Mouse (Mus musculus): ENCODE data around the gene Cck. TPM values are rescaled to one million over a fixed set of nuclear protein-coding genes. Genes with fewer than 3 reads are reported as not detected.

Cck gene
- polyA plus RNA-seq, 1 experiment from 2014 or later = 0.91 TPM

- Histone ChIP-seq H3K36me3 (replicated peaks) (no peaks in the 10 kb centered on the region), H3K27ac (replicated peaks) (no peak overlapping the region), H3K9me3 (no peaks in the 10 kb centered on the region), H3K27me3 (replicated peaks; ENCODE audit: low read depth, poor library complexity, severe bottlenecking) (peaks cover 57% of the 10 kb centered on the region), H3K4me1 (peaks cover 22% of the 10 kb centered on the region), H3K4me3 (no peak overlapping the region)
- WGBS = 74% methylated on average over 11 of the region's 11 CpGs
- DNase-seq (ENCODE audit: low spot score) = no peak
Observed at GRCm38 (mm10) chr9:121491592-121492240, 3.8 kb downstream of the Cck start.

DNA sequence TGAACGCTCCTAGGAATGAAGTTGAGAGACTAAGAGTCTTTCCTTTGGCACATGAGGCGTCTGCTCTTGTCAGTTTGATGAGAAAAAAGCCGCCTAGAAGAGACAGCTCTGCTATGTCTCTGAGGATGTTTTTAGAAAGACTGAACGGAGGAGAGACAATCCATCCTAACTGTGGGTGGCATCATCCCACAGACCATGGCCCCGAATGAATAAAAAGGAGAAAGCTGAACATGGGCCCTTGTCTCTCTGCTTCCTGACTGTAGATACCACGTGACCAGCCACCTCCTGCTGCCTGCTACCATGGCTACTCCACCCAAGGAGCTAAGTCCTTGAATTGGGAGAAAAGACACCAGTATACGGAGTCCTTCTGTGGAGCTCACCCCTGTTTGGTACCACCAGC, 8.3 kb downstream of the Cck start:
- H3K4me1 ChIP-seq = no peaks in the 10 kb centered on the region
- no peaks in the 10 kb centered on the region for H3K9me3 ChIP-seq
- no peaks in the 10 kb centered on the region for H3K36me3 ChIP-seq (replicated peaks)
- H3K27ac ChIP-seq (replicated peaks) = no peak overlapping the region
- peaks cover 12% of the 10 kb centered on the region for H3K27me3 ChIP-seq (replicated peaks; ENCODE audit: low read depth, poor library complexity, severe bottlenecking)
- WGBS = 78% methylated on average over 7 of the region's 7 CpGs
- no peak for DNase-seq (ENCODE audit: low spot score)
- H3K4me3 ChIP-seq = no peak overlapping the region

DNA sequence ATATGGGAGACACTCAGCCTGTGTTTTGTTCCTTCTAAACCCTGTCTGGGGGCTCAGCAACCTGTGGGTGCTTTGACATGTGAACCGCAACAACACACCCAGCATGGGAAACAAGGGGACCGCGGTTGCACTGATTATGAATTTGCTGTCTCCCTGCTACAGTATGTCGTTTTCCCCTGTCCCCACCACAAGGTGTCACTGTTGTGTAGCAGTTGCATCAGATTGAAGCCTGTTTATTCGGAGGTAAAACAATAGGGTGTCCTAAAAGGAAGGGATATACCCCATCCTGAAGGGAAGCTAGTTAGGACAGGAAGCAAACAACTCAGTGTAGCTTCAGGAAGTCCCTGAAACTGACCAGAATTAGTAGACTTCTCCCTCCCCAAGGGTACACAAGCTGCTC, 16.0 kb downstream of the Cck start:
- no peak overlapping the region; the same call in 1 of the 2 replicates for H3K27ac ChIP-seq (replicated peaks)
- 34% methylated on average over 5 of the region's 5 CpGs for WGBS

DNA sequence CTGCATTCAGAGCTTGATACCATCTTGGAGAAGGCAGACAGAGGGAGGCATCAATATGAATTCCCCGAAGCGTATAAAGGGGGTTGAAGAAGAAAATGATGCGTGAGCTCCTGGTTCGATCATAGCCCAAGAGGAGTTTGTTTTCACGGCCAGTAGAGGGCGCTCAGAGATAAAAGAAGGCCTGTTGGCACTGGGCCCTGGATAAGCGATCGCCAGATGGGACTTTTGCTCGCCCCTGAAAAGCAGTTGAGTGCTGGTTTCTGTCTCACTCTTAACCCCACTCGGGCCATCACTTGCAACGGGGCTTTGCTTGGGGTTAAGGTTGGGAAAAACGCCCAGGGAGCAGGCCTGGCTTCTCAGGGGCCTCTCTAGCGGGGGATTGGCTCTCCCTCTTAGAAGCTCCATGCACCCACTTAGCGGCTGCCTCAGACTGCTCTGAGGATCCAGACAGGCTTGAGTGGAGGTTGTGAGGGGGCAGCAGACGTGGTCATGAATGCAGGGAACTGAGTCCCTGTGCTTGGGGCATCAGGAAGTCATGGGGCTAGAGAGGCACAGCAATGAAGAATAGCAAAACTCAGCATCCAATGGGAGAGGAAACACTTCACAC, 18.1 kb downstream of the Cck start:
- Histone ChIP-seq H3K4me1 (peaks cover 6% of the 10 kb centered on the region), H3K9me3 (no peaks in the 10 kb centered on the region), H3K27ac (replicated peaks) (peak overlapping the region; percentile 54; the same call in 1 of the 2 replicates), H3K36me3 (replicated peaks) (peaks cover 9% of the 10 kb centered on the region; the same call in 1 of the 2 replicates), H3K27me3 (replicated peaks; ENCODE audit: low read depth, poor library complexity, severe bottlenecking) (0 out of 2 replicates have a peak, but pooled peaks cover 3% of the 10 kb centered on the region), H3K4me3 (0 out of 2 replicates have a peak overlapping the region, but pooled peaks have one; percentile 16)
- peak; percentile 79 for DNase-seq (ENCODE audit: low spot score)
- WGBS = 14% methylated on average over 15 of the region's 15 CpGs

More for the DNA sequence above, 16.0 kb downstream of the Cck start:
- Histone ChIP-seq H3K9me3 (no peaks in the 10 kb centered on the region), H3K4me3 (no peak overlapping the region), H3K36me3 (replicated peaks) (no peaks in the 10 kb centered on the region), H3K4me1 (peaks cover 3% of the 10 kb centered on the region; the same call in 1 of the 2 replicates), H3K27me3 (replicated peaks; ENCODE audit: low read depth, poor library complexity, severe bottlenecking) (0 out of 2 replicates have a peak, but pooled peaks cover 3% of the 10 kb centered on the region)
- peak; percentile 74 for DNase-seq (ENCODE audit: low spot score)

GRCm38 (mm10) chr9:121475488-121476452, 19.7 kb downstream of the Cck start:
- WGBS = 81% methylated on average over 16 of the region's 16 CpGs
- no peak for DNase-seq (ENCODE audit: low spot score)

DNA sequence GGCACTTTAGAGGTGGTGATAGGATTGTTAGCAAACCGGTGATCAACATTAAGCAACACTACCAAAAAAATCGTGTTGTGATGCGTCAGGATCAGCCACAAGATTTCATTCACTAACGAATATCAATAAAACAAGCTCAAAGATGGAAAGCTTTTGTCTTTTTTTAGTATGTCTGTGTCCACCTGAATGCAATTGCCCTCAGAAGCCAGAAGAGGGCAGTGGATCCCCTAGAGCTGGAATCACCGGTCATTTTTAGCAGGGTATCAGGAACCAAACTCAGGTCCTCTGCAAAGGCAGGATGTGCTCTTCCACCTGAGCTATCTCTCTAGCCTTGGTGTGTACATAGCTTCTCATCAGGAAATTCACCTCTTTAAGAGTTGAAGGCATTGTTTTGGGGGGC, 20.7 kb downstream of the Cck start:
- 81% methylated on average over 5 of the region's 5 CpGs for WGBS
- peaks cover 28% of the 10 kb centered on the region for H3K4me1 ChIP-seq

More at GRCm38 (mm10) chr9:121475488-121476452, 19.7 kb downstream of the Cck start:
- peaks cover 21% of the 10 kb centered on the region for H3K4me1 ChIP-seq
- no peaks in the 10 kb centered on the region for H3K9me3 ChIP-seq
- H3K4me3 ChIP-seq = no peak overlapping the region
- no peak overlapping the region for H3K27ac ChIP-seq (replicated peaks)
- peaks cover 15% of the 10 kb centered on the region; the same call in 1 of the 2 replicates for H3K36me3 ChIP-seq (replicated peaks)
- H3K27me3 ChIP-seq (replicated peaks; ENCODE audit: low read depth, poor library complexity, severe bottlenecking) = 0 out of 2 replicates have a peak, but pooled peaks cover 3% of the 10 kb centered on the region

DNA sequence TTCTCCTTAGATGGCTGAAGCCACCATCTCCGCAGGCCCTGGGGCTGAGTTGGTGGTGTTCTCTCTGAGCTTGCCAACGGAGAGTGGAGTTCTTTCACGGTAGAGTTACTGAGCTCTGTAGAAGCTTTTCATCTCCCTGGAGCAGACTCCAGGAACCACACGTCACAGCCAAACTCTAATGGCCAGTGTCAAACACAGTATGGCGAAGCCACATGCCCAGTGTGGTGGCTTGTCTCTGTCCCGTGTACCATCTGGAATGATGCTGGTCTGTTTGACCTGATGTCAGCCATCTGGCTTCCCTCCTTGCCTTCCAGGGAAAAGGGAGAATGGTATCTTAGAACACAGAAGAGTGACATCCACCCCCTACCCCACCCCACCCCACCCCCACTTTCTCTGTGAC, 25.8 kb downstream of the Cck start:
- H3K27ac ChIP-seq (replicated peaks) = no peak overlapping the region
- H3K4me3 ChIP-seq = no peak overlapping the region
- peaks cover 24% of the 10 kb centered on the region for H3K4me1 ChIP-seq
- H3K27me3 ChIP-seq (replicated peaks; ENCODE audit: low read depth, poor library complexity, severe bottlenecking) = no peaks in the 10 kb centered on the region
- H3K36me3 ChIP-seq (replicated peaks) = peaks cover 23% of the 10 kb centered on the region; the same call in 1 of the 2 replicates
- H3K9me3 ChIP-seq = no peaks in the 10 kb centered on the region
- 83% methylated on average over 6 of the region's 6 CpGs for WGBS
- no peak for DNase-seq (ENCODE audit: low spot score)

More for the DNA sequence above, 20.7 kb downstream of the Cck start:
- Histone ChIP-seq H3K27ac (replicated peaks) (no peak overlapping the region), H3K4me3 (no peak overlapping the region), H3K9me3 (no peaks in the 10 kb centered on the region), H3K27me3 (replicated peaks; ENCODE audit: low read depth, poor library complexity, severe bottlenecking) (0 out of 2 replicates have a peak, but pooled peaks cover 3% of the 10 kb centered on the region), H3K36me3 (replicated peaks) (peaks cover 15% of the 10 kb centered on the region; the same call in 1 of the 2 replicates)
- DNase-seq (ENCODE audit: low spot score) = no peak

DNA sequence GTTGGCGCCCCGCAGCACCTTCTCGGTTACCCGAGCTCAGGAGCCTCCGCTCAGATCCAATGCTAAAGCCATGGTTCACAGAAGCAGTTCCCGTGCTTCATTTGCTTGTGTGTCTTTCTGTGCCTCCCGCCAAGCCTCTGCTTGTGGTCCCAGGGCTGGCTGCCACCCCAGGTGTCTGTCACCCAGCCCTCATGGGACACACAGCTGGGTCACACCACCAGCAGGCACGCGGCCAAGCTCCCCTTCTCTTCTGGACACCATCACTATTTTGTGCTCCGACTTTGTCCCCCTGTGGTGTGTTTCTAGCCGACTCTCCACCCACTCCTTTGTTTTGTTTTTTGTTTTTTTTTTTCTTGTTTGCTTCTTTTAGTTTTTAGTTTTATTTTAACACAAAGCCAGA, 28.0 kb downstream of the Cck start:
- WGBS = 87% methylated on average over 11 of the region's 11 CpGs
- H3K27ac ChIP-seq (replicated peaks) = no peak overlapping the region
- H3K27me3 ChIP-seq (replicated peaks; ENCODE audit: low read depth, poor library complexity, severe bottlenecking) = no peaks in the 10 kb centered on the region
- no peak overlapping the region for H3K4me3 ChIP-seq
- H3K9me3 ChIP-seq = no peaks in the 10 kb centered on the region
- peaks cover 22% of the 10 kb centered on the region for H3K4me1 ChIP-seq
- H3K36me3 ChIP-seq (replicated peaks) = peaks cover 24% of the 10 kb centered on the region; the same call in 1 of the 2 replicates
- DNase-seq (ENCODE audit: low spot score) = no peak

DNA sequence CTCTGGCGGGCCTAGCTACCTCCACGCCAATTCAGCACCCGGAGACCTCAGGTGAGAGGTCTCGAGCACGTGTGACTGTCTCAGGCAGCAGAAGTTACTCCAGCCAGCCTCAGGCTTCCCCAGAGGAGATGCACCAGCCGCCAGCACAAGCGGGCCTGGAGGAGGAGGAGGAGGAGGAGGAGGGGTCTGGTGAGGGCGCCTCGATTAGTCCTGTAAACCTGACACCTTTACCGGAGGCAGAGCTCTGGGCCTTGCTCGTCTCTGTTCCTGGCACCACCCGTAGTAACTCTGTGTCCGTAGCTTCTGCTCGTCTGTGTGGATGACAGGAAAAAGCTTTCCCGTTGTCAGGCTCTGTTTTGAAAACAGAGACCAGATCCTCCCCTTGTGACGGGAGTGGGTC, 35.0 kb downstream of the Cck start:
- 71% methylated on average over 16 of the region's 16 CpGs for WGBS
- no peak for DNase-seq (ENCODE audit: low spot score)

GRCm38 (mm10) chr9:121459950-121460349, 35.5 kb downstream of the Cck start:
- Histone ChIP-seq H3K27ac (replicated peaks) (no peak overlapping the region), H3K27me3 (replicated peaks; ENCODE audit: low read depth, poor library complexity, severe bottlenecking) (no peaks in the 10 kb centered on the region), H3K36me3 (replicated peaks) (peaks cover 62% of the 10 kb centered on the region), H3K9me3 (no peaks in the 10 kb centered on the region), H3K4me1 (peaks cover 19% of the 10 kb centered on the region), H3K4me3 (no peak overlapping the region)
- no peak for DNase-seq (ENCODE audit: low spot score)
- 71% methylated on average over 2 of the region's 2 CpGs for WGBS

More for the DNA sequence above, 35.0 kb downstream of the Cck start:
- Histone ChIP-seq H3K4me1 (peaks cover 19% of the 10 kb centered on the region), H3K27ac (replicated peaks) (0 out of 2 replicates have a peak overlapping the region, but pooled peaks have one; percentile 10), H3K4me3 (no peak overlapping the region), H3K9me3 (no peaks in the 10 kb centered on the region), H3K36me3 (replicated peaks) (peaks cover 57% of the 10 kb centered on the region), H3K27me3 (replicated peaks; ENCODE audit: low read depth, poor library complexity, severe bottlenecking) (no peaks in the 10 kb centered on the region)

- peak; percentile 68 for DNase-seq (ENCODE audit: low spot score)
- H3K36me3 ChIP-seq (replicated peaks) = peaks cover 73% of the 10 kb centered on the region
- no peak overlapping the region for H3K4me3 ChIP-seq
- H3K9me3 ChIP-seq = no peaks in the 10 kb centered on the region
- H3K27ac ChIP-seq (replicated peaks) = no peak overlapping the region
- H3K27me3 ChIP-seq (replicated peaks; ENCODE audit: low read depth, poor library complexity, severe bottlenecking) = no peaks in the 10 kb centered on the region
- WGBS = 28% methylated on average over 8 of the region's 8 CpGs
- peaks cover 19% of the 10 kb centered on the region for H3K4me1 ChIP-seq
Observed at GRCm38 (mm10) chr9:121458466-121458865, 37.0 kb downstream of the Cck start.

Measured in embryonic facial prominence, embryonic 10.5 days (tissue).